Mouse (Mus musculus) activated CD4-positive, CD25-positive, alpha-beta regulatory T cell (primary cell): Measurements from ENCODE around the gene Krtap1-4. TPM values are rescaled to one million over a fixed set of nuclear protein-coding genes. Genes with fewer than 3 reads are reported as not detected.

Experiments used
- polyA plus RNA-seq, 2 experiments: library from polyadenylated mRNA; unstranded; fragments of 100-300 nt; shearing (Covaris generic); gene quantifications; one replicate each; pipeline ENCODE4 v1.2.1; 2017

Krtap1-4 gene
- polyA plus RNA-seq: not detected

DNA sequence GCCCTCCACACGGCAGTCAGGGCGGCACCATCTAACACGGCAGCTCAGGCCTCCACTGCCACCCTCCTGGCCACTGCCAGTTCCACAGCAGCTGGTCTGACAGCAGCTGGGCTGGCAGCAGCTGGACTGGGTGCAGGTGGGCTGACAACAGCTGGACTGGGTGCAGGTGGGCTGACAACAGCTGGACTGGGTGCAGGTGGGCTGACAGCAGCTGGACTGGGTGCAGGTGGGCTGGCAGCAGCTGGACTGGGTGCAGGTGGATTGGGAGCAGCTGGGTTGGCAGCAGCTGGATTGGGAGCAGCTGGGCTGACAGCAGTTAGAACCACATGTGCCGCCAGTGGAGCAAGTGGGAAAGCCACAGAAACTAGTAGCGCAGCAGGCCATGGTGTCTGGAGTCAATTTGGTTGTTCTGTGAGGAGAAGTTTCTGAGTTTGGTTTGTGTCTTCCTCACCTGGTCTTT, at the start of gene Krtap1-4:
Gene Krtap1-4 (minus strand): TSS at position 410 of the 460 bp plus-strand sequence.

DNA sequence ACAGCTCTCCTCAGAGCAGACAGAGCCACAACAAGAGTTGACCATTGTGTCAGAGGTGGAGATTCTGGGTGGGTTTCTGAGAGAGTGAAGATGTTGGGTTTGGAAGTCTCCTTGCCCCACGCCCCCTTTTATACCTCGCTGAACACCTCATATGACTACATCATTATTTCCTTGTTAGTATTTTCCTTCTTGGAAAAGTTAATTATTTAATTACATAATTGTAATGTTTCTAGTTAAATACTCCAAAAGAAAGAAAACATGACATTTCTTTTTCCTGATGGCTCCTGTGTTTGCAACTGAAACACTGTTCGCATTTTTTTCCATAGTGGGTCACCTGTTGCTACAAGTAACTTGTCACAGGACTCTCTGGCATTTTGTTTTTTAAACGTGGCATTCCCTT, 44.7 kb upstream of the Krtap1-4 start, which contains the start of gene Krtap4-1:
Gene Krtap4-1 (minus strand): TSS at position 101 of the 400 bp plus-strand sequence.

DNA sequence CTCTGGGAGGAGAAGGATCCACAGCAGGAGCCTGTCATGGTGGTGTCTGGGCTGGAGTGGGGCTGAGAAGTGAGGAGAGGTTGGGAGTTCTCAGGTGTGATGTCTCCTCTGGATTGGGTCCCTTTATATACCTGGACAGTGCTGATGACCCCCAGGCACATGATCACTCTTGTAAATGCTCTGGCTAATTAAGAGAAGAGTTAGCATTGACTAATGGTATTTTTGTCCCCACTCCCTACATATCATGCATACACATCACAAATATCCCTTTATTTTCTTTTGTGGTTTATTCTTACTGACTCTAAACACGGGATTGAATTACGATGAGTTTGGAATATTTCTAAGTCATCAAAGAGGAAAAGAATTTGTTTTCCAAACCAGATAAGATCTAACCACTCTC, 36.9 kb upstream of the Krtap1-4 start, which contains the start of gene Gm11562:
Gene Gm11562 (minus strand): TSS at position 101 of the 400 bp plus-strand sequence.

DNA sequence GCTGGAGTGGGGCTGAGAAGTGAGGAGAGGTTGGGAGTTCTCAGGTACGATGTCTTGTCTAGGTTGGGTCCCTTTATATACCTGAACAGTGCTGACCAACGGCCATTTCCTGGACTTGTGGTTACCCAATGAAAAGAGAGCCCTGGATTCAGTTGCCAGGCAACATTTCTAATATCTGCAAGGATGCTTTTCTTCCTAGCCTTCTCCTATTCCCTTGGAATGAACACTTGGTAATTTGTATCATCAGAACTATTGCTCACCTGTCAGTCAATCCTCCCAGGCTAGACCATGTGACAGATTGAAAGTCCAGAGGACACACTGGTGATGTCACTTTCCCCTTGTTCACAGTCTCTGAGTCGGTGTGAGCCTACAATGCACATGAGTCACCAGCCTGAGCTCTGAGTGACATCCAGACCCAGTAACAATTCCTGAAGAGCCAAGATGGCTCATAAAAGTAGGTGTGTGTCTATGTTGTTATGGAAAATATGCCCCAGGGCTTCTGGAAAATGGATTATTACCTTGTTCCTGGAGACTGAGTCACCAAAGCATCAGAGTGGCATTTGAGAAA, 31.4 kb upstream of the Krtap1-4 start, which contains the start of gene Krtap2-4:
Gene Krtap2-4 (minus strand): TSS at position 51 of the 568 bp plus-strand sequence.

DNA sequence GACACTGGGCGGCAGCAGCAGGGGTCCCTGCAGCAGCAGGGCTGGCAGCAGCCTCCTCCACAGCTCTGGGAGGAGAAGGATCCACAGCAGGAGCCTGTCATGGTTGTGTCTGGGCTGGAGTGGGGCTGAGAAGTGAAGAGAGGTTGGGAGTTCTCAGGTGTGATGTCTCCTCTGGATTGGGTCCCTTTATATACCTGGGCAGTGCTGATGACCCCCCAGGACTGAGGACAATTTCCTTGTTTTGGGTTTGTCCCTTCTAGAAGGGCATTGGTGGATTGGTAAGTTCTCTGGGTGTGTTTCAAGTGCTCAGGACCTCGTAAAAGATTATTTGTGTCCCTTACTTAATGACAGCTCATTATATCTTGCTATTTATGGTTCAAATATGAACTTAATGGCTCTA, 26.6 kb upstream of the Krtap1-4 start, which contains the start of gene Gm11937:
Gene Gm11937 (minus strand): TSS at position 101 of the 400 bp plus-strand sequence.

DNA sequence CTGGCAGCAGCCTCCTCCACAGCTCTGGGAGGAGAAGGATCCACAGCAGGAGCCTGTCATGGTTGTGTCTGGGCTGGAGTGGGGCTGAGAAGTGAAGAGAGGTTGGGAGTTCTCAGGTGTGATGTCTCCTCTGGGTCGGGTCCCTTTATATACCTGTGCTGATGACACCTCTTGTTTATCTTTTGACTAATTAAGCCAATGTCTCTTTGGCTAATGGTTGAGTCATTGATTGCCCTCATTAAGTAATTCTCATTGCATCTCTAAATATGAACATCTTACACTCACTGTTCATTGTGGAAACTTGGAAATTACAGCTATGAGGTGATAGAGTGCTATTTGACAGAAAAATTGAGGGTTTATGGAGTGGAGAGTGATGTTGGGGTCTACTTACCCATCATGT, 19.8 kb upstream of the Krtap1-4 start, which contains the start of gene Gm11938:
Gene Gm11938 (minus strand): TSS at position 101 of the 400 bp plus-strand sequence.

DNA sequence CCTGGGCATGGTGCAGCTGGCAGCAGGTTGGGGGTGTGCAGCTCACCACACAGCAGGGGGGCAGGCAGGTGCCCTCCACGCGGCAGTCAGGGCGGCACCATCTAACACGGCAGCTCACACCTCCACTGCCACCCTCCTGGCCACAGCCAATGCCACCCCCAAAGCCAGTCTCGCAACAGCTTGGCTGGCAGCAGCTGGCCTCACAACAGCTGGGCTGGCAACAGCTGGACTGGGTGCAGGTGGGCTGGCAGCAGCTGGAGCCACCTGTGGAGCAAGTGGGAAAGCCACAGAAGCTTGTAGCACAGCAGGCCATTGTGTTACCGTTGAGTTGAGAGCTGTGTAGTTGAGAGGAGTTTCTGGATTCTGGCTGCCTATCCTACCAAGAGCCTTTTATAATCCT, 14.3 kb upstream of the Krtap1-4 start, which contains the start of gene Krtap9-3:
Gene Krtap9-3 (minus strand): TSS at position 364 of the 400 bp plus-strand sequence.

DNA sequence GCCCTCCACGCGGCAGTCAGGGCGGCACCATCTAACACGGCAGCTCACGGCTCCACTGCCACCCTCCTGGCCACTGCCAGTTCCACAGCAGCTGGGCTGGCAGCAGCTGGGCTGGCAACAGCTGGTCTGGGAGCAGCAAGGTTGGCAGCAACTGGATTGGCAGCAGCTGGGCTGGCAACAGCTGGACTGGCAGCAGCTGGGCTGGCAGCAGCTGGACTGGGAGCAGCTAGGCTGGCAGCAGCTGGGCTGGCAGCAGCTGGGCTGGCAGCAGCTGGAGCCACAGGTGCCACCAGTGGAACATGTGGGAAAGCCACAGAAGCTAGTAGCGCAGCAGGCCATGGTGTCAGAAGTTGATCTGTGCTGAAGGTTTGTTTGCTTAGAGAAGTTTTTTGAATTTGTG, 7.5 kb upstream of the Krtap1-4 start, which contains the start of gene Krtap1-3:
Gene Krtap1-3 (minus strand): TSS at position 359 of the 400 bp plus-strand sequence.

DNA sequence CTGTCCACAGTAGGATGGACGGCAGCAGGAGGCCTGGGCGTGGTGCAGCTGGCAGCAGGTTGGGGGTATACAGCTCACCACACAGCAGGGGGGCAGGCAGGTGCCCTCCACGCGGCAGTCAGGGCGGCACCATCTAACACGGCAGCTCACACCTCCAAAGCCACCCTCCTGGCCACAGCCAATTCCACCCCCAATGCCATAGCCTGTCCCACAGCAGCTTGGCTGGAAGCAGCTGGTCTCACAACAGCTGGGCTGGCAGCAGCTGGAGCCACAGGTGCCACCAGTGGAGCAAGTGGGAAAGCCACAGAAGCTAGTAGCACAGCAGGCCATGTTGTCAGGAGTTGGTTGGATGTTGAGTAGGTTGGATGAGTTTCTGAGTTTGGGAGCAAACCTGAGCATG, 2.8 kb downstream of the Krtap1-4 start, which contains the start of gene Krtap1-5:
Gene Krtap1-5 (minus strand): TSS at position 381 of the 400 bp plus-strand sequence.

DNA sequence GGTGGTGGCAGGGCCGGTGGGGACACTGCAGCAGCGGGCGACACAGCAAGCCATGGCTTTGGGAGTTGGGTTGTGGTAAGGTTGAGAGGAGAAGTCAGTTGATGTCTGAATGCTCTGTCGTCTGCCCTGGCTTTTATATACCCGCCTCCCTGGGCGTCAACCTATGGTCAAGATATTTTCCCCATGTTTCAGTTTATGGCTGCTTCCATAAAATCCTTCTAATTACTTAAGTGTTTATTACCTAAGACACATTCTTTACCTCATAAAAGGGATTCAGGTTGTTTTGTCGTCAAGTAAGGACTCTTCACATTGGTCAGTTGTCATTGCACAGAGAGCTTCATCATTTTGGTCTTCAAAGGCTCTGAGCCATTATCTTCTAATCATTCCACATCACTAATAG, 16.9 kb downstream of the Krtap1-4 start, which contains the start of gene Krtap3-1:
Gene Krtap3-1 (minus strand): TSS at position 101 of the 400 bp plus-strand sequence.

DNA sequence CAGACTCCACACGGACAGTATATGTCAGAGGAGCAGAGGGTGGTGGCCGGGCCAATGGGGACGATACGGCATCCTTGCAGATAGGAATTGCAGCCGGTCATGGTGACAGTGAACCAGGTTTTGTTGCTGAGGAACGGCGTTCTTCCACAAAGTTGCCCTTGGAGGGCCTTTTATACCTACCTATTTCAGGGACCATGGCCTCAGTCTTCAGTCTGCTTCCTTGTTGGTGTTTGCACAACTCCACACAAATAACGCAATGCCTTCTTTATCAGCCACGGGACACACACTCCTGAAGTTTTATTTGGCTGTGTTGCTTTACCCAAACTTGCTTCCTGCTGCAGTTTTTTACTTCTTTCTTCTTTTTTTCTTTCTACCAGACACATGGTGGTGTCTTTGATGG, 24.1 kb downstream of the Krtap1-4 start, which contains the start of gene Gm11939:
Gene Gm11939 (minus strand): TSS at position 101 of the 400 bp plus-strand sequence.

DNA sequence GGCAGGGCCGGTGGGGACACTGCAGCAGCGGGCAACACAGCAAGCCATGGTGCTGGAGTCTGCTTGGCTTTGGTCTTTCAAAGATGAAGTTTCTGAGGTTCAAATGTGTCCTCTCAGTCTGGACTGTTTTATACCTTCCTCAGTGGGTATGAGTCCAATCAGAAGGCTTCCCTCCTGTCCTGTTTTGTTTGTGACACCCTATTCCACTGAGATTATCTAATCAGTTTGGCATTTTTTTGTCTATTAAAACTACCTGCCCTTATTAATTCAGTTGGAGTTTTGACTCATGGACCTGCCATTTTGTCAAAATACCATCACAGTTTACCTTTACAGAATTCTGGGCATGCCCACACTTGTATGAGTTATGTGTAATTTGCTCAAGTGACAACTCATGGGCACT, 26.7 kb downstream of the Krtap1-4 start, which contains the start of gene Krtap3-2:
Gene Krtap3-2 (minus strand): TSS at position 101 of the 400 bp plus-strand sequence.

DNA sequence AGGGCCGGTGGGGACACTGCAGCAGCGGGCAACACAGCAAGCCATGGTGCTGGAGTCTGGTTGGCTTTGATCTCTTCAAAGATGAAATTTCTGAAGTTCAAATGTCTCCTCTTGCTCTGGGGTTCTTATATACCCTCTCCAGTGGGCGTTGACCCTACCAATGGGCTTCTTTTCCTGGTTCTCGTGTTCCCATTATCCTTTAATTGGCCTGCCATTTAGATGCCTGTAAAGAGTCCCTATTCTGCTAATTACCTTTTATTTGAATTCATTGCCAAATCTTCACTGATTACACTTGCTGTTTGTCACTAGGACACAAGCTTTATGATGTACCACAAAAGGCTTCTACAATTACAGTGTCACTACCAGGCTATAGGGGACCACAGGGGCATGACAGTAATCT, 32.7 kb downstream of the Krtap1-4 start, which contains the start of gene Krtap3-3:
Gene Krtap3-3 (minus strand): TSS at position 101 of the 400 bp plus-strand sequence.

Other genes with a start within 250 kb of the Krtap1-4 start
- under 1 TPM in 1 of 2 experiments, not detected in 1; 0.23 TPM for gene Krt26, start 245.7 kb downstream of the Krtap1-4 start, polyA plus RNA-seq
- gene Krt27, start 232.6 kb downstream of the Krtap1-4 start, polyA plus RNA-seq: not detected
- not detected for gene Krt28, start 208.8 kb downstream of the Krtap1-4 start, polyA plus RNA-seq
- 1 to 10 TPM; 8.0 to 9.9 TPM for gene Krt10, start 194.3 kb downstream of the Krtap1-4 start, polyA plus RNA-seq
- under 1 TPM in 1 of 2 experiments, not detected in 1; 0.11 TPM for gene Krt12, start 161.4 kb downstream of the Krtap1-4 start, polyA plus RNA-seq
- gene Krt20, start 145.5 kb downstream of the Krtap1-4 start, polyA plus RNA-seq: not detected
- not detected for gene Krt23, start 90.5 kb downstream of the Krtap1-4 start, polyA plus RNA-seq
- gene Krt39, start 62.3 kb downstream of the Krtap1-4 start, polyA plus RNA-seq: under 1 TPM in 1 of 2 experiments, not detected in 1; 0.36 TPM
- under 1 TPM in 1 of 2 experiments, not detected in 1; 0.38 TPM for gene Krt40, start 40.5 kb downstream of the Krtap1-4 start, polyA plus RNA-seq
- not detected for gene Krtap3-3, start 32.8 kb downstream of the Krtap1-4 start, polyA plus RNA-seq
- gene Krtap3-2, start 26.8 kb downstream of the Krtap1-4 start, polyA plus RNA-seq: not detected
- gene Gm11939, start 24.2 kb downstream of the Krtap1-4 start, polyA plus RNA-seq: 1 to 10 TPM in 1 of 2 experiments, not detected in 1; 1.1 TPM
- gene Krtap3-1, start 17.0 kb downstream of the Krtap1-4 start, polyA plus RNA-seq: not detected
- not detected for gene Krtap1-5, start 2.6 kb downstream of the Krtap1-4 start, polyA plus RNA-seq
- under 1 TPM in 1 of 2 experiments, not detected in 1; 0.27 TPM for gene Krtap1-3, start 7.7 kb upstream of the Krtap1-4 start, polyA plus RNA-seq
- not detected for gene Krtap9-3, start 14.5 kb upstream of the Krtap1-4 start, polyA plus RNA-seq
- not detected for gene Gm11938, start 19.7 kb upstream of the Krtap1-4 start, polyA plus RNA-seq
- not detected for gene Gm11937, start 26.5 kb upstream of the Krtap1-4 start, polyA plus RNA-seq
- not detected for gene Krtap2-4, start 31.2 kb upstream of the Krtap1-4 start, polyA plus RNA-seq
- not detected for gene Gm11562, start 36.8 kb upstream of the Krtap1-4 start, polyA plus RNA-seq
- not detected for gene Krtap4-1, start 44.6 kb upstream of the Krtap1-4 start, polyA plus RNA-seq
- gene Krtap4-2, start 51.4 kb upstream of the Krtap1-4 start, polyA plus RNA-seq: not detected
- not detected for gene Krtap4-7, start 60.4 kb upstream of the Krtap1-4 start, polyA plus RNA-seq
- gene Gm11555, start 66.6 kb upstream of the Krtap1-4 start, polyA plus RNA-seq: not detected
- not detected for gene Gm11563, start 75.3 kb upstream of the Krtap1-4 start, polyA plus RNA-seq
- not detected for gene Krtap4-6, start 82.3 kb upstream of the Krtap1-4 start, polyA plus RNA-seq
- not detected for gene Gm14190, start 107.1 kb upstream of the Krtap1-4 start, polyA plus RNA-seq
- not detected for gene Gm14180, start 150.6 kb upstream of the Krtap1-4 start, polyA plus RNA-seq
- gene Gm11595, start 189.3 kb upstream of the Krtap1-4 start, polyA plus RNA-seq: under 1 TPM in 1 of 2 experiments, not detected in 1; 0.32 TPM
- not detected for gene Krtap4-8, start 197.1 kb upstream of the Krtap1-4 start, polyA plus RNA-seq
- gene Krtap4-9, start 201.5 kb upstream of the Krtap1-4 start, polyA plus RNA-seq: not detected
- not detected for gene Gm11596, start 209.8 kb upstream of the Krtap1-4 start, polyA plus RNA-seq
- not detected for gene Gm11569, start 215.3 kb upstream of the Krtap1-4 start, polyA plus RNA-seq
- not detected for gene Gm11554, start 220.8 kb upstream of the Krtap1-4 start, polyA plus RNA-seq
- gene Krtap4-13, start 226.2 kb upstream of the Krtap1-4 start, polyA plus RNA-seq: not detected
- gene Gm11564, start 232.0 kb upstream of the Krtap1-4 start, polyA plus RNA-seq: not detected